Mouse (Mus musculus) liver, embryonic 16.5 days (tissue): ENCODE data around the gene Dcaf1. TPM values are rescaled to one million over a fixed set of nuclear protein-coding genes. Genes with fewer than 3 reads are reported as not detected.

Source experiments
- ATAC-seq: fragments of 200-750 bp; cut with Nextera tagmentation; 2 replicates; pipeline ENCODE4 v1.8.0; 2017; ENCODE audit warnings: low read depth, mild to moderate bottlenecking, moderate number of reproducible peaks, moderate library complexity
- H3K27ac ChIP-seq: fragments of 300-500 bp; sonication (generic); 2 replicates; pipeline ENCODE4 v1.5.1; 2014; ENCODE audit warnings: mild to moderate bottlenecking, low read length
- H3K27me3 ChIP-seq: fragments of 300-500 bp; sonication (generic); 2 replicates; pipeline ENCODE4 v1.6.1; 2014; ENCODE audit warnings: low read depth, low read length, mixed read lengths; ENCODE audit not compliant: control insufficient read depth, insufficient read depth
- H3K36me3 ChIP-seq: fragments of 300-500 bp; sonication (generic); 2 replicates; pipeline ENCODE4 v1.6.1; 2014; ENCODE audit warnings: mild to moderate bottlenecking; ENCODE audit not compliant: control insufficient read depth, insufficient read depth
- H3K4me1 ChIP-seq: fragments of 300-500 bp; sonication (generic); 2 replicates; pipeline ENCODE4 v1.6.1; 2014; ENCODE audit warnings: low read depth, low read length, mixed read lengths; ENCODE audit not compliant: control insufficient read depth
- H3K4me2 ChIP-seq: fragments of 300-500 bp; sonication (generic); 2 replicates; pipeline ENCODE4 v1.6.1; 2014; ENCODE audit warnings: low read depth, low read length, mixed read lengths
- H3K4me3 ChIP-seq: fragments of 300-500 bp; sonication (generic); 2 replicates; pipeline ENCODE4 v1.5.1; 2014; ENCODE audit warnings: low read depth, mild to moderate bottlenecking, low read length
- H3K9ac ChIP-seq: fragments of 300-500 bp; sonication (generic); 2 replicates; pipeline ENCODE4 v1.6.1; 2014; ENCODE audit warnings: low read depth, low read length
- H3K9me3 ChIP-seq: fragments of 300-500 bp; sonication (generic); replicated peaks from 2 replicates; pipeline ENCODE4 v1.6.1; 2016; ENCODE audit warnings: low read length; ENCODE audit not compliant: control insufficient read depth
- WGBS: fragments of 180-500 bp; shearing (Covaris S2); extraction: QIAGEN DNeasy Blood & Tissue Kit; methylation state at CpG from one replicate; pipeline ENCODE4 v1.1.7; 2014; ENCODE audit not compliant: insufficient replicate concordance; 5-methylcytosine and 5-hydroxymethylcytosine counted together
- polyA plus RNA-seq: library from polyadenylated mRNA; unstranded; fragments of >200 nt; fragmentation: Nextera tagmentation; extraction: Ambion mirVana; gene quantifications from 2 replicates; pipeline ENCODE4 v1.2.1, GENCODE M21; 2015

The Dcaf1 gene
- 11.3 and 12.4 TPM in 2 replicates for polyA plus RNA-seq

- H3K36me3 ChIP-seq = no peaks in the 10 kb centered on the region
- peak within 1 kb of the TSS; percentile 94 for H3K27ac ChIP-seq
- H3K4me2 ChIP-seq = peak within 1 kb of the TSS; percentile 87
- H3K9me3 ChIP-seq = no peaks in the 10 kb centered on the region
- peak within 1 kb of the TSS; percentile 92 for H3K9ac ChIP-seq
- H3K27me3 ChIP-seq = no peaks in the 10 kb centered on the region
- under 1% methylated on average over 53 of the region's 71 CpGs for WGBS
- peaks cover 6% of the 10 kb centered on the region; the same call in 1 of the 2 replicates for H3K4me1 ChIP-seq
- ATAC-seq = peak; percentile 92
- peak within 1 kb of the TSS; percentile 95 for H3K4me3 ChIP-seq
Measured at GRCm38 (mm10) chr9:106821618-106822380, at the start of gene Dcaf1. Gene Dcaf1 (plus strand): TSS chr9:106821874.

- WGBS = 30% methylated on average over 1 of the region's 1 CpGs
- Histone ChIP-seq H3K27me3 (no peaks in the 10 kb centered on the region), H3K9me3 (no peaks in the 10 kb centered on the region), H3K27ac (no peak overlapping the region), H3K4me1 (peaks cover 5% of the 10 kb centered on the region), H3K9ac (no peak overlapping the region), H3K4me2 (no peak overlapping the region), H3K36me3 (no peaks in the 10 kb centered on the region), H3K4me3 (no peak overlapping the region)
- ATAC-seq = no peak
Measured at GRCm38 (mm10) chr9:106776116-106776515, 45.6 kb upstream of the Dcaf1 start.

GRCm38 (mm10) chr9:106777423-106777822 lies 44.3 kb upstream of the Dcaf1 start:
- H3K4me2 ChIP-seq = no peak overlapping the region
- peaks cover 5% of the 10 kb centered on the region for H3K4me1 ChIP-seq
- no peaks in the 10 kb centered on the region for H3K9me3 ChIP-seq
- no peak overlapping the region for H3K9ac ChIP-seq
- no peak overlapping the region for H3K27ac ChIP-seq
- no peaks in the 10 kb centered on the region for H3K27me3 ChIP-seq
- 67% methylated on average over 3 of the region's 3 CpGs for WGBS
- no peak overlapping the region for H3K4me3 ChIP-seq
- no peaks in the 10 kb centered on the region for H3K36me3 ChIP-seq
- no peak for ATAC-seq

GRCm38 (mm10) chr9:106778319-106778718 lies 43.4 kb upstream of the Dcaf1 start:
- no peak overlapping the region for H3K4me2 ChIP-seq
- no peaks in the 10 kb centered on the region for H3K36me3 ChIP-seq
- no peaks in the 10 kb centered on the region for H3K9me3 ChIP-seq
- no peaks in the 10 kb centered on the region for H3K27me3 ChIP-seq
- no peak for ATAC-seq
- peaks cover 3% of the 10 kb centered on the region for H3K4me1 ChIP-seq
- 66% methylated on average over 4 of the region's 4 CpGs for WGBS
- H3K27ac ChIP-seq = no peak overlapping the region
- no peak overlapping the region for H3K4me3 ChIP-seq
- H3K9ac ChIP-seq = no peak overlapping the region

- H3K9ac ChIP-seq = no peak overlapping the region
- no peaks in the 10 kb centered on the region for H3K9me3 ChIP-seq
- no peaks in the 10 kb centered on the region; the same call in 1 of the 2 replicates for H3K4me1 ChIP-seq
- H3K4me2 ChIP-seq = no peak overlapping the region
- H3K36me3 ChIP-seq = no peaks in the 10 kb centered on the region
- H3K27ac ChIP-seq = no peak overlapping the region
- H3K4me3 ChIP-seq = no peak overlapping the region
- H3K27me3 ChIP-seq = no peaks in the 10 kb centered on the region
- no peak for ATAC-seq
- WGBS = 76% methylated on average over 3 of the region's 3 CpGs
Measured at GRCm38 (mm10) chr9:106780086-106780485, 41.6 kb upstream of the Dcaf1 start.

- H3K4me1 ChIP-seq = peaks cover 10% of the 10 kb centered on the region
- H3K4me2 ChIP-seq = no peak overlapping the region
- no peaks in the 10 kb centered on the region for H3K9me3 ChIP-seq
- ATAC-seq = no peak
- 77% methylated on average over 2 of the region's 2 CpGs for WGBS
- no peaks in the 10 kb centered on the region for H3K36me3 ChIP-seq
- no peaks in the 10 kb centered on the region for H3K27me3 ChIP-seq
- no peak overlapping the region for H3K27ac ChIP-seq
- H3K4me3 ChIP-seq = no peak overlapping the region
- H3K9ac ChIP-seq = no peak overlapping the region
Measured at GRCm38 (mm10) chr9:106783554-106783953, 38.1 kb upstream of the Dcaf1 start.

- Histone ChIP-seq H3K36me3 (no peaks in the 10 kb centered on the region), H3K9me3 (no peaks in the 10 kb centered on the region), H3K4me2 (no peak overlapping the region), H3K27ac (no peak overlapping the region), H3K27me3 (no peaks in the 10 kb centered on the region), H3K4me3 (no peak overlapping the region), H3K9ac (no peak overlapping the region), H3K4me1 (peaks cover 15% of the 10 kb centered on the region)
- no peak for ATAC-seq
- 58% methylated on average over 3 of the region's 3 CpGs for WGBS
Measured at GRCm38 (mm10) chr9:106785206-106785605, 36.5 kb upstream of the Dcaf1 start.

- peak overlapping the region; percentile 100 for H3K9ac ChIP-seq
- H3K27me3 ChIP-seq = no peaks in the 10 kb centered on the region
- peak overlapping the region; percentile 86 for H3K4me2 ChIP-seq
- no peaks in the 10 kb centered on the region for H3K36me3 ChIP-seq
- WGBS = 4% methylated on average over 23 of the region's 23 CpGs
- H3K27ac ChIP-seq = peak overlapping the region; percentile 86
- no peaks in the 10 kb centered on the region for H3K9me3 ChIP-seq
- no peak for ATAC-seq
- peaks cover 15% of the 10 kb centered on the region for H3K4me1 ChIP-seq
- H3K4me3 ChIP-seq = peak overlapping the region; percentile 99
Measured at GRCm38 (mm10) chr9:106787979-106788811, 33.5 kb upstream of the Dcaf1 start.
